Mouse (Mus musculus) liver, embryonic 14.5 days (tissue): ENCODE results near the gene Arhgef19. TPM values are rescaled to one million over a fixed set of nuclear protein-coding genes. Genes with fewer than 3 reads are reported as not detected.
A peak's percentile ranks its signal among the peaks of the same experiment; 100 is the strongest.

Experiments
- ATAC-seq: fragments of 200-750 bp; cut with Nextera tagmentation; 2 replicates; pipeline ENCODE4 v1.8.0; 2017; ENCODE audit warnings: moderate number of reproducible peaks, mild to moderate bottlenecking, moderate library complexity; ENCODE audit not compliant: insufficient read depth
- DNase-seq, 3 experiments: peaks; one replicate each; pipeline ENCODE4 v3.0.0-alpha.2; 2012 to 2013; ENCODE audit warnings: low read depth in 3 of 3, low spot score in 3 of 3
- H3K27ac ChIP-seq: fragments of 300-500 bp; sonication (generic); 2 replicates; pipeline ENCODE4 v1.5.1; 2014; ENCODE audit warnings: moderate library complexity, mild to moderate bottlenecking, control low read depth, inconsistent platforms
- H3K27me3 ChIP-seq: fragments of 300-500 bp; sonication (generic); 2 replicates; pipeline ENCODE4 v1.6.1; 2014; ENCODE audit warnings: mild to moderate bottlenecking, low read length, moderate library complexity; ENCODE audit not compliant: control insufficient read depth, insufficient read depth
- H3K36me3 ChIP-seq: fragments of 300-500 bp; sonication (generic); replicated peaks from 2 replicates; pipeline ENCODE4 v1.6.1; 2014; ENCODE audit warnings: low read depth; ENCODE audit not compliant: control insufficient read depth, insufficient read depth
- H3K4me1 ChIP-seq, 2 experiments: fragments of 200-500 bp in 1 of 2; fragments of 300-500 bp in 1 of 2; sonication (generic) in 1 of 2; replicated peaks; 2 replicates each; pipeline ENCODE4 v1.6.1; 2012 to 2014; ENCODE audit warnings: antibody characterized with exemption in 1 of 2, inconsistent platforms in 1 of 2, low read length in 1 of 2; ENCODE audit not compliant: control insufficient read depth in 2 of 2, insufficient read depth in 2 of 2
- H3K4me2 ChIP-seq: fragments of 300-500 bp; sonication (generic); 2 replicates; pipeline ENCODE4 v1.6.1; 2014; ENCODE audit warnings: low read depth, mild to moderate bottlenecking, control low read depth, moderate library complexity
- H3K4me3 ChIP-seq, 2 experiments: fragments of 200-500 bp in 1 of 2; fragments of 300-500 bp in 1 of 2; sonication (generic) in 1 of 2; 2 replicates each; pipeline ENCODE4 v1.5.1; 2012 to 2014; ENCODE audit warnings: low read depth in 2 of 2, low read length in 2 of 2, mild to moderate bottlenecking in 2 of 2, control low read depth in 1 of 2, inconsistent platforms in 1 of 2, moderate library complexity in 1 of 2; ENCODE audit not compliant: insufficient read depth in 1 of 2
- H3K9ac ChIP-seq: fragments of 300-500 bp; sonication (generic); replicated peaks from 2 replicates; pipeline ENCODE4 v1.6.1; 2014; ENCODE audit warnings: mild to moderate bottlenecking, control low read depth, moderate library complexity
- H3K9me3 ChIP-seq: fragments of 300-500 bp; sonication (generic); 2 replicates; pipeline ENCODE4 v1.6.1; 2016; ENCODE audit warnings: low read length, mixed read lengths; ENCODE audit not compliant: control insufficient read depth
- CTCF ChIP-seq: IDR thresholded peaks from 2 replicates; pipeline ENCODE4 v1.5.1; 2016; ENCODE audit warnings: antibody characterized with exemption, low read depth, control low read depth
- EP300 ChIP-seq: IDR thresholded peaks from 2 replicates; pipeline ENCODE4 v1.6.1; 2016; ENCODE audit warnings: antibody characterized with exemption, low read depth
- whole genome bisulfite sequencing: fragments of 180-500 bp; shearing (Covaris S2); extraction: QIAGEN DNeasy Blood & Tissue Kit; methylation state at CpG from one replicate; pipeline ENCODE4 v1.1.7; 2014; ENCODE audit not compliant: insufficient replicate concordance; 5-methylcytosine and 5-hydroxymethylcytosine counted together
- polyA plus RNA-seq, 2 experiments: library from polyadenylated mRNA; depleted of rRNA in 1 of 2; stranded (reverse) in 1 of 2; unstranded in 1 of 2; fragments of >200 nt; fragmentation: Nextera tagmentation in 1 of 2; extraction: Ambion mirVana in 1 of 2; gene quantifications; 2 replicates each; pipeline versions ENCODE4 v1.2.1 to v1.2.3; 2012 to 2014

Arhgef19 gene
- polyA plus RNA-seq, 2 experiments: 0.72 to 0.88 TPM

DNA sequence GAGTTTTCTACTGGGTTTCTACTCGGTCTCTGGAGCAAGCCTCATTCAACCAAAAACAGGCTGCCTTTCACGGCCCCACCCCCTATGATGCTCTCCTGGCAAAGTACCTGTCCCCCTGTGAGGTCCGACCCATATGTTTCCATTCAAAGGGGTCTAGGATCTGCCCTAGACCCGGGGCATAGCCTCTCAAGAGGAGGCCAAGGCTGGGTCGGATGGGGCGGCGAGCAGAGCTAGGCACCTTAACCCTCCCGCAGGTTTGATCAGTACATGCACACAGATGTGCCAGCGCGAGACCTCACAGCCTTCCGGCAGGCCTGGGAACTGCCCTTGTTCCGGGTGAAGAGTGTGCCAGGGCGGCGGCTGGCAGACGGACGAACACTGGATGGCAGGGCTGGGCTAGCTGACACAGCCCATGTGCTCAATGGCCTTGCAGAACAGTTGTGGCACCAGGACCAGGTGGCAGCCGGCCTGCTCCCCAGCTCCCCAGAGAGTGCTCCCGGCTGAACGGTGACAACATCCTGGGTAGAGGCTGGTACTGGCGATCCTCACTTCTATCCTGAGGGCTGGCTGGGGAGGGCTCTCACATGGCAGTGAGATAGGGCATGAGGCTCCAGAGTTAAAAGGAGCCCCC lies 19.6 kb upstream of the Arhgef19 start:
- ATAC-seq: no peak
- H3K9me3 ChIP-seq: no peaks in the 10 kb centered on the region
- H3K9ac ChIP-seq: no peak overlapping the region
- H3K4me1 ChIP-seq: peaks cover 0 to under 1% of the 10 kb centered on the region in 2 experiments; a peak in 3 of 4 replicates
- WGBS: 83% methylated on average over 20 of the region's 20 CpGs
- no peak for DNase-seq
- no peak overlapping the region for H3K4me3 ChIP-seq
- no peaks in the 10 kb centered on the region for H3K27me3 ChIP-seq
- TF ChIP-seq CTCF: no peak
- no peak for TF ChIP-seq EP300
- H3K36me3 ChIP-seq: no peaks in the 10 kb centered on the region
- H3K27ac ChIP-seq: no peak overlapping the region
- no peak overlapping the region for H3K4me2 ChIP-seq

DNA sequence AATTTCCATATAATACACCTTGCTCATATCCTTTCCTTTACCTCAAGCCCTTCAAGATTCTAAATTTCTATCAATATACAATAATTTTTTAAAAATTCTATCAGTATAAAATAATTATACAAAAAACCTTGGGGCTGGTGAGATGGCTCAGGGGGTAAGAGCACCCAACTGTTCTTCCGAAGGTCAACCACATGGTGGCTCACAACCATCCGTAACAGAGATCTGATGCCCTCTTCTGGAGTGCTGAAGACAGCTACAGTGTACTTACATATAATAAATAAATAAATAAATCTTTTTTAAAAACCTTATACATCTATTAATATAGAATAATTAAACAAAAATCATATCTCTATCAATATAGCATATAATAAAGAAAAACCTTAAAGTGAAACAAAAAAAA lies 17.5 kb upstream of the Arhgef19 start:
- ATAC-seq (no peak), DNase-seq (no peak)
- TF ChIP-seq CTCF (peak; percentile 45), EP300 (no peak)
- Histone ChIP-seq H3K4me3 (no peak overlapping the region), H3K9me3 (no peaks in the 10 kb centered on the region), H3K9ac (no peak overlapping the region), H3K36me3 (no peaks in the 10 kb centered on the region), H3K4me1 (no peaks in the 10 kb centered on the region; a peak in 1 of 4 replicates), H3K27me3 (no peaks in the 10 kb centered on the region), H3K27ac (no peak overlapping the region), H3K4me2 (no peak overlapping the region)
- WGBS: 67% methylated on average over 2 of the region's 2 CpGs

- no peaks in the 10 kb centered on the region; a peak in 1 of 4 replicates for H3K4me1 ChIP-seq
- H3K27me3 ChIP-seq: no peaks in the 10 kb centered on the region
- ATAC-seq (no peak), DNase-seq (no peak)
- no peak overlapping the region for H3K9ac ChIP-seq
- H3K9me3 ChIP-seq: no peaks in the 10 kb centered on the region
- no peak overlapping the region for H3K4me2 ChIP-seq
- no peaks in the 10 kb centered on the region for H3K36me3 ChIP-seq
- WGBS: 72% methylated on average over 5 of the region's 5 CpGs
- TF ChIP-seq EP300: no peak
- no peak for TF ChIP-seq CTCF
- H3K27ac ChIP-seq: no peak overlapping the region
- H3K4me3 ChIP-seq: no peak overlapping the region
Observed at GRCm38 (mm10) chr4:141222752-141223151, 16.5 kb upstream of the Arhgef19 start.

DNA sequence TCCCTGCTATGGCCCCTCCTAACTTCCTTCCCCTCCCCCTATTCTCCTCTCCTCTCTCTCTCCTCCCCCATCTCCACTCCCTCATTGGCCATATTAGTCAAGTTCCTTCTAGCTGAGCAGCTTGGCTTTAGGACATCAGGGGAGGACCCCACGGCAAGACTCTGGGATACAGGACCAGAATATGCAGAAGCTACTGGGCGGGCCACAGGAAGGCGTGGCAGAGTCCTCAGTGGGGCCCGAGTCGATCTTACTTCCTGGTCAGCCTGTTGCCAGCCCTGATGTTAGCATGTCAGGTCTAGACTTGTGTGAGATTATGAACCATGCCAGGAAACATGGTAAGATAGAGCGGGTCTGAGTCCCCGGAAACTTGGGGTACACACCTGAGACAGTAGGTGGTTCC lies 10.6 kb upstream of the Arhgef19 start:
- 47% methylated on average over 7 of the region's 7 CpGs for WGBS
- ATAC-seq (no peak), DNase-seq (no peak)
- H3K4me3 ChIP-seq: no peak overlapping the region
- H3K27ac ChIP-seq: no peak overlapping the region
- H3K4me2 ChIP-seq: no peak overlapping the region
- no peak overlapping the region for H3K9ac ChIP-seq
- H3K9me3 ChIP-seq: no peaks in the 10 kb centered on the region
- no peaks in the 10 kb centered on the region for H3K27me3 ChIP-seq
- no peaks in the 10 kb centered on the region for H3K4me1 ChIP-seq
- TF ChIP-seq EP300 (no peak), CTCF (no peak)
- no peaks in the 10 kb centered on the region for H3K36me3 ChIP-seq

GRCm38 (mm10) chr4:141233196-141233595 lies 6.1 kb upstream of the Arhgef19 start:
- Histone ChIP-seq H3K4me3 (no peak overlapping the region), H3K4me1 (no peaks in the 10 kb centered on the region), H3K4me2 (no peak overlapping the region), H3K27ac (no peak overlapping the region), H3K36me3 (no peaks in the 10 kb centered on the region), H3K9me3 (no peaks in the 10 kb centered on the region), H3K9ac (no peak overlapping the region), H3K27me3 (peaks cover 4% of the 10 kb centered on the region)
- TF ChIP-seq CTCF (no peak), EP300 (no peak)
- 61% methylated on average over 4 of the region's 4 CpGs for WGBS
- ATAC-seq (no peak), DNase-seq (no peak)
